Mouse (Mus musculus) right cerebral cortex, postnatal 14 days (tissue): ENCODE results near the gene Dsel.

Source experiments
- DNase-seq: peaks from one replicate; pipeline ENCODE4 v3.0.0; 2022

The Dsel gene

GRCm38 (mm10) chr1:111864779-111865165 is at the start of gene Dsel:
Gene Dsel (minus strand): TSS chr1:111864918.
- DNase-seq = peak; percentile 86

DNA sequence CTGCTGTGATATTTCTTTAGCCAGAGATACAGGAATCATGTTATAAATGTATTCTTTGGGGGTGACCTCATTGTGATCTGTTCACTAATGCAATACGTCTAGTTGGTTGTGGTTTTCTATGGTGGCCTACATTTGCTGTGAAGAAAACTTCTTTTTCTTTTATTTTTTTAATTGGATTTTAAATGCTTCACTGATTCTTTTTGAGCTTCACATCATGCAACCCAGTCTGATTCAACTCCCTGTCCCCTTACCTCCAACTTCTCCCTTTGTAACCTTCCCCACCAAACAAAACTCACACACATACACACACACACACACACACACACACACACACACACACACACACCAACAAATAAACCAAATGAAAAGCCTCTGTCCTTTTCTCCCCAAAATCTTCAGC is 46.7 kb upstream of the Dsel start:
- no peak for DNase-seq

DNA sequence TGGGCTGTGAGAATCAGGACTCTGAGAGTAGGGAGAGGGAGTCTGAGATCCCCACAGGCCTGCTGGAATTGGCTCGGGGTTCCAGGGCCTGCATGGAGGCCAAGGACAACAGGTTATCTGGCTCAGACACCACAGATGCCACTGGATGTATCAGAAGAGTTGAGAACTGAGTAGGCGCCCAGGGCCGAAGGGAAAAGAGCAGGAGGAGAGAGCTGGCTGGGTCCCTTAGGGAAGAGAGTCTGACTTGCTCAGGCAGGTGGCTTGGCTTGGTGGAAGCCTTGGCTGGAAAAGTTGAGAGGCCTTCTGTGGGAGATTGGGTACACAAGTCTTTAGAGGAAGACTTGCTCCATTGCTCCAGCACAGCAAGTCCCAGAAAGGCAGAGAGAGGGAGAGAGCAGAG is 18.6 kb upstream of the Dsel start:
- no peak for DNase-seq

GRCm38 (mm10) chr1:111875784-111876183 is 11.1 kb upstream of the Dsel start:
- no peak for DNase-seq

- DNase-seq = no peak
Observed at GRCm38 (mm10) chr1:111873196-111873595, 8.5 kb upstream of the Dsel start.

GRCm38 (mm10) chr1:111865467-111865866 is 749 bp upstream of the Dsel start:
- no peak for DNase-seq

GRCm38 (mm10) chr1:111864063-111864778 is 497 bp downstream of the Dsel start:
- peak; percentile 81 for DNase-seq

DNA sequence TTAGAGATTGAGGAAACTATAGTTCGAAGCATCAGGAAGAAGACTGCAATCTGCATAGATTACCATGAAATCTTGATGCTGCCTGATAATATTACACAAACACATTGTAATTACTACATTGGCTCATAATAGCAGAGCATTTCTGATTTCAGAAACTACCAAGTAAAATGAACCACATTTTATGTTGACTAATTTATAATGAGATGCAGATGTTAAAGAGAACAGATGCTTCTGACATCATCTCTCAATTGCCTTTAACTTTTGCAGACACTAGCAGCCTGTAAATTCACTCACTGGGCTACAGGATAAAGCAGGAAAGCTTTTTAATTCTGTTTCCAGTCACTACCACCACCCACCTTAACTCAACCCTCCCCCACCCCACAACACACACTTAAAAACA is 6.9 kb downstream of the Dsel start:
- no peak for DNase-seq

DNA sequence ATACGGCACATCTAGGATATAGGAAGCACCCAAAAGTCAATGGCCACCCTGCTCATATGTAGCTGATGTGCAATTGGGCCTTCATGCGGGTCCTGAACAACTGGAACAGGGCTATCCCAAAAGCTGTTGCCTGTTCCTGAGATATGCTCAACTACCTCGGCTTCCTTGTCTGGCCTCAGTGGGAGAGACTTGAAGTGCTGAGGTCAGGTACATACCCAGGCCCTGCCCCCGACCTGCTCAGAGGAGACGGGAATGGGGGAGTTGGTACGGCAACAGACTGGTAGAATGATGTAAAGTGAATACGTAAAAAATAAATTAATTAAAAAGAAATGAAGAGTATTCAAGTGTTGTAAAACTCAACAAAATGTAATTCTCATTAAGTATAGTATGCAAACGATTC is 12.3 kb downstream of the Dsel start:
- DNase-seq = peak; percentile 3

- no peak for DNase-seq
Observed at GRCm38 (mm10) chr1:111833583-111834225, 31.0 kb downstream of the Dsel start.
